Mouse (Mus musculus) stomach, postnatal 0 days (tissue): ENCODE results near the gene Cd300lg.

ENCODE experiments used
- CTCF ChIP-seq: IDR thresholded peaks from 2 replicates; pipeline ENCODE4 v1.5.1; 2016; ENCODE audit warnings: antibody characterized with exemption, low read depth, mild to moderate bottlenecking, moderate library complexity
- EP300 ChIP-seq: optimal IDR thresholded peaks from 2 replicates; pipeline ENCODE3; 2016; ENCODE audit warnings: antibody characterized with exemption

GRCm38 (mm10) chr11:102037789-102038188, 3.5 kb upstream of the Cd300lg start:
- TF ChIP-seq CTCF (no peak), EP300 (no peak)
